Mouse (Mus musculus) liver, embryonic 12.5 days (tissue): ENCODE measurements around the gene Igflr1. TPM values are rescaled to one million over a fixed set of nuclear protein-coding genes. Genes with fewer than 3 reads are reported as not detected.

Experiments used
- ATAC-seq: fragments of 200-750 bp; cut with Nextera tagmentation; 2 replicates; pipeline ENCODE4 v1.8.0; 2017; ENCODE audit warnings: moderate number of reproducible peaks, mild to moderate bottlenecking, moderate library complexity
- H3K27ac ChIP-seq: fragments of 300-500 bp; sonication (generic); 2 replicates; pipeline ENCODE4 v1.5.1; 2016; ENCODE audit warnings: mild to moderate bottlenecking
- H3K27me3 ChIP-seq: fragments of 300-500 bp; sonication (generic); replicated peaks from 2 replicates; pipeline ENCODE4 v1.6.1; 2016; ENCODE audit warnings: mild to moderate bottlenecking, moderate library complexity
- H3K36me3 ChIP-seq: fragments of 300-500 bp; sonication (generic); 2 replicates; pipeline ENCODE4 v1.6.1; 2016; ENCODE audit warnings: mild to moderate bottlenecking, moderate library complexity
- H3K4me1 ChIP-seq: fragments of 300-500 bp; sonication (generic); 2 replicates; pipeline ENCODE4 v1.6.1; 2016
- H3K4me2 ChIP-seq: fragments of 300-500 bp; sonication (generic); 2 replicates; pipeline ENCODE4 v1.6.1; 2016; ENCODE audit warnings: mild to moderate bottlenecking, moderate library complexity
- H3K4me3 ChIP-seq: fragments of 300-500 bp; sonication (generic); 2 replicates; pipeline ENCODE4 v1.5.1; 2016; ENCODE audit warnings: mild to moderate bottlenecking, moderate library complexity
- H3K9ac ChIP-seq: fragments of 300-500 bp; sonication (generic); 2 replicates; pipeline ENCODE4 v1.6.1; 2016; ENCODE audit warnings: mild to moderate bottlenecking, moderate library complexity
- H3K9me3 ChIP-seq: fragments of 300-500 bp; sonication (generic); replicated peaks from 2 replicates; pipeline ENCODE4 v1.6.1; 2016; ENCODE audit warnings: mild to moderate bottlenecking, moderate library complexity
- WGBS: fragments of 180-500 bp; shearing (Covaris S2); methylation state at CpG from one replicate; pipeline ENCODE4 v1.1.7; 2016; ENCODE audit not compliant: insufficient replicate concordance; 5-methylcytosine and 5-hydroxymethylcytosine counted together
- polyA plus RNA-seq: library from polyadenylated mRNA; unstranded; fragments of >200 nt; fragmentation: Nextera tagmentation; extraction: Ambion mirVana; gene quantifications from 2 replicates; pipeline ENCODE4 v1.2.1, GENCODE M21; 2016

Igflr1 gene
- polyA plus RNA-seq, 1 experiment from 2014 or later, result 3.9 TPM

GRCm38 (mm10) chr7:30557901-30558514 lies 7.2 kb upstream of the Igflr1 start:
- no peaks in the 10 kb centered on the region for H3K9me3 ChIP-seq
- H3K4me1 ChIP-seq, result peaks cover 53% of the 10 kb centered on the region
- H3K36me3 ChIP-seq, result peaks cover 43% of the 10 kb centered on the region
- H3K9ac ChIP-seq, result peak overlapping the region; percentile 76
- no peak for ATAC-seq
- peak overlapping the region; percentile 80 for H3K4me2 ChIP-seq
- no peaks in the 10 kb centered on the region for H3K27me3 ChIP-seq
- peak overlapping the region; percentile 88 for H3K27ac ChIP-seq
- WGBS, result 89% methylated on average over 13 of the region's 13 CpGs
- peak overlapping the region; percentile 79 for H3K4me3 ChIP-seq

GRCm38 (mm10) chr7:30558656-30559442 lies 6.4 kb upstream of the Igflr1 start:
- WGBS, result 8% methylated on average over 12 of the region's 12 CpGs
- Histone ChIP-seq H3K4me3 (peak overlapping the region; percentile 79), H3K9ac (peak overlapping the region; percentile 76), H3K9me3 (no peaks in the 10 kb centered on the region), H3K27ac (peak overlapping the region; percentile 88), H3K27me3 (no peaks in the 10 kb centered on the region), H3K36me3 (peaks cover 43% of the 10 kb centered on the region), H3K4me2 (peak overlapping the region; percentile 80), H3K4me1 (peaks cover 49% of the 10 kb centered on the region)
- ATAC-seq, result peak; percentile 40

DNA sequence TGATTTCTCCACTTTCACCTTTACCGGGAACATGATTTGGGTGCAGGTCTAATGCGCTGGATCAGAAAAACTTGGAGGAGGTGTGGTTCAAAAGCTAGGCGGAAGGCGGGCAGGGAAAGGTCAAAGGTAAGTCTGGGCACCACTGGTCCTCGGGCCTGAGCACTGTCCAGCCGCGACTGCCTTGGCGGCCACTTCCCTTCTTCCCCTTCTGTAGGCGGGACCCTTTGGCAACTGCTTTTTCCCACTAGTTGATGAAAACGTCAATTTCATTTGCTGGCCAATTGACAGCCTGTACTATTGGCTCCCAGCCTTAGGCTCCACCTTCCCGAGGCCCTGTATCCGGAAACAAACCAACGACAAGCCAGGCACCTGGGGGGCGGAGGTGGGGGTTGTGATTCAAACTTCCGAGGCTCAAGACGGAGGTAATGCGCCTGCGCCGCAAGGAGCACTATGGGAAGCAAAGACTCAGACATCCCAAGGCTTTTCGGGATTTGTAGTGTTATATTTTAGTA lies 5.7 kb upstream of the Igflr1 start, which contains the start of gene Lin37:
Lin37 (minus strand) TSS at position 396 of the 512 bp plus-strand sequence.
- no peaks in the 10 kb centered on the region for H3K9me3 ChIP-seq
- H3K27me3 ChIP-seq, result no peaks in the 10 kb centered on the region
- peak within 1 kb of the TSS; percentile 79 for H3K4me3 ChIP-seq
- peak within 1 kb of the TSS; percentile 76 for H3K9ac ChIP-seq
- H3K4me2 ChIP-seq, result peak within 1 kb of the TSS; percentile 80
- 1% methylated on average over 20 of the region's 20 CpGs for WGBS
- H3K4me1 ChIP-seq, result peaks cover 53% of the 10 kb centered on the region
- peak; percentile 82 for ATAC-seq
- H3K27ac ChIP-seq, result peak within 1 kb of the TSS; percentile 88
- H3K36me3 ChIP-seq, result peaks cover 41% of the 10 kb centered on the region

GRCm38 (mm10) chr7:30560296-30560695 lies 4.9 kb upstream of the Igflr1 start:
- H3K4me3 ChIP-seq, result peak overlapping the region; percentile 79
- H3K36me3 ChIP-seq, result peaks cover 41% of the 10 kb centered on the region
- H3K9ac ChIP-seq, result peak overlapping the region; percentile 63
- H3K9me3 ChIP-seq, result no peaks in the 10 kb centered on the region
- no peaks in the 10 kb centered on the region for H3K27me3 ChIP-seq
- peak overlapping the region; percentile 88 for H3K27ac ChIP-seq
- H3K4me2 ChIP-seq, result peak overlapping the region; percentile 80
- H3K4me1 ChIP-seq, result peaks cover 53% of the 10 kb centered on the region
- no peak for ATAC-seq
- 73% methylated on average over 2 of the region's 2 CpGs for WGBS

DNA sequence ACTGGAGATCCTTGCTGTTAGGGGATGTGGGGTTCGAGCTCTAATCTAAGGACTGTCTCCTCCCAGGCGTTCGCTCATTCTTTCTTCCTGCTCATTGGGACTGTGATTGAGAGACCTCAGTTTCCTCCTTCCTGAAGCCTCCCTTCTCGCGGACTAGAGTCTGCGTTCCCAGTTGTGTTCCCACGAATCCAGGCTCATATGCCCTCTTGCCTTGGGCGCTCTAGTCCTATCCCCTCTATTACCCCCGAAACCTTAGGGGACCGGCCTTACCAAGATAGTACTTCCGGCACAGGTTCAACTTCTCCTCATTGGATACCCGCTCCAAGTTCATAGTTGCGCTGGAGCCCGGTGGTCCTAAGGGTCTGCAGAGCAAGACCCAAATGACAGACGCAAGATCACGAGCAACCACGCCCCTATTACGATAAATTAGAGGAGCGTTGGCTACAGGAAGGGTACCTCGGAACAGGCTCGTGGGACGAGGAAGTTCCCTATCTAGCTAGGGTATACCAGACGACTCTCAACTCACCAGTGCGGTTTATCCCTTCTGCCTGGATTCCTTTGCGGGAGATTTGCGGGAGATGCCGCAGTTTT lies 2.6 kb upstream of the Igflr1 start:
- ATAC-seq, result no peak
- no peaks in the 10 kb centered on the region for H3K9me3 ChIP-seq
- WGBS, result under 1% methylated on average over 27 of the region's 27 CpGs

GRCm38 (mm10) chr7:30563117-30563905 lies 1.9 kb upstream of the Igflr1 start, which contains the start of the genes U2af1l4, Gm49396 and Psenen:
TSS of gene U2af1l4 (plus strand) at chr7:30563301.
TSS of gene Gm49396 (plus strand) at chr7:30563344.
TSS of gene Psenen (minus strand) at chr7:30563627.
- under 1% methylated on average over 45 of the region's 45 CpGs for WGBS

More for the DNA sequence above, 2.6 kb upstream of the Igflr1 start:
- H3K27ac ChIP-seq, result peak overlapping the region; percentile 83
- peaks cover 47% of the 10 kb centered on the region for H3K4me1 ChIP-seq
- peak overlapping the region; percentile 83 for H3K4me3 ChIP-seq
- H3K36me3 ChIP-seq, result peaks cover 41% of the 10 kb centered on the region
- H3K9ac ChIP-seq, result peak overlapping the region; percentile 75
- H3K4me2 ChIP-seq, result peak overlapping the region; percentile 82
- H3K27me3 ChIP-seq, result no peaks in the 10 kb centered on the region

DNA sequence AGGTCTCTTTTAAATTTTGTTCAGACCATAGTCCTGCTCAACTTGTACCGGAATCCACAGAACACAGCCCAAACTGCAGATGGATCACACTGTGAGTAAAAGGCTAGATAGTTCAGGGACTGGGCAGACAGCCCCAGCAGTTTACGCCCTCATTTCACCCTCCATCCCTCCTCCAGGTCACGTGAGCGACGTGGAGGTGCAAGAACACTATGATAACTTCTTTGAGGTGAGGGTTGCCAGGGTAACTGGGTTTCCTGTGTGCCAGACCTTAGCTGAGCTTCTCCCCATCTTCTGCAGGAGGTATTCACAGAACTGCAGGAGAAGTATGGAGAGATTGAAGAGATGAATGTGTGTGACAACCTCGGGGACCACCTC lies 1.3 kb upstream of the Igflr1 start:
- Histone ChIP-seq H3K36me3 (peaks cover 49% of the 10 kb centered on the region), H3K4me3 (peak overlapping the region; percentile 83), H3K9me3 (no peaks in the 10 kb centered on the region), H3K4me1 (peaks cover 35% of the 10 kb centered on the region), H3K27me3 (no peaks in the 10 kb centered on the region), H3K4me2 (peak overlapping the region; percentile 82), H3K27ac (peak overlapping the region; percentile 96), H3K9ac (peak overlapping the region; percentile 79)
- ATAC-seq, result no peak
- 19% methylated on average over 6 of the region's 6 CpGs for whole genome bisulfite sequencing

More at GRCm38 (mm10) chr7:30563117-30563905, 1.9 kb upstream of the Igflr1 start, which contains the start of the genes U2af1l4, Gm49396 and Psenen:
- peak; percentile 83 for ATAC-seq
- Histone ChIP-seq H3K4me3 (peak within 1 kb of the TSS; percentile 83), H3K4me2 (peak within 1 kb of the TSS; percentile 82), H3K4me1 (peaks cover 40% of the 10 kb centered on the region), H3K9me3 (no peaks in the 10 kb centered on the region), H3K27ac (peak within 1 kb of the TSS; percentile 96), H3K27me3 (no peaks in the 10 kb centered on the region), H3K9ac (peak within 1 kb of the TSS; percentile 79), H3K36me3 (peaks cover 43% of the 10 kb centered on the region)

GRCm38 (mm10) chr7:30566033-30566432 lies 806 bp downstream of the Igflr1 start:
- Histone ChIP-seq H3K9ac (no peak overlapping the region), H3K36me3 (peaks cover 71% of the 10 kb centered on the region), H3K9me3 (no peaks in the 10 kb centered on the region), H3K4me2 (no peak overlapping the region), H3K27ac (no peak overlapping the region), H3K4me1 (peaks cover 23% of the 10 kb centered on the region), H3K4me3 (no peak overlapping the region), H3K27me3 (no peaks in the 10 kb centered on the region)
- whole genome bisulfite sequencing, result 77% methylated on average over 9 of the region's 9 CpGs
- no peak for ATAC-seq

DNA sequence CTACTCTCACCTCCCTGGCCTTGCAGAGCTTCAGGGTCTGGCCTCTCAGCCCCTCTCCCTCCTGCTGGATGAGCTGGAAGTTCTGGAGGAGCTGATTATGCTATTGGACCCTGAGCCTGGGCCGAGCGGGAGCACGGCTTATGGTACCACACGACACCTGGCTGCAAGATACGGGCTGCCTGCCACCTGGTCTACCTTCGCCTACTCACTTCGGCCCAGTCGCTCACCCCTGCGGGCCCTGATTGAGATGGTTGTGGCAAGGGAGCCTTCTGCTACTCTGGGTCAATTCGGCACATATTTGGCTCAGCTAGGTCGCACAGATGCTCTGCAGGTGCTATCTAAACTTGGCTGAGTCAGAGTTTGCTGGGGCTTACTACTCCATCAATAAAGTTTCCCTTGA lies 2.3 kb downstream of the Igflr1 start:
- Histone ChIP-seq H3K27ac (no peak overlapping the region), H3K4me3 (no peak overlapping the region), H3K9ac (no peak overlapping the region), H3K27me3 (no peaks in the 10 kb centered on the region), H3K4me1 (peaks cover 21% of the 10 kb centered on the region), H3K4me2 (no peak overlapping the region), H3K9me3 (no peaks in the 10 kb centered on the region), H3K36me3 (peaks cover 82% of the 10 kb centered on the region)
- 87% methylated on average over 11 of the region's 11 CpGs for WGBS
- ATAC-seq, result no peak

DNA sequence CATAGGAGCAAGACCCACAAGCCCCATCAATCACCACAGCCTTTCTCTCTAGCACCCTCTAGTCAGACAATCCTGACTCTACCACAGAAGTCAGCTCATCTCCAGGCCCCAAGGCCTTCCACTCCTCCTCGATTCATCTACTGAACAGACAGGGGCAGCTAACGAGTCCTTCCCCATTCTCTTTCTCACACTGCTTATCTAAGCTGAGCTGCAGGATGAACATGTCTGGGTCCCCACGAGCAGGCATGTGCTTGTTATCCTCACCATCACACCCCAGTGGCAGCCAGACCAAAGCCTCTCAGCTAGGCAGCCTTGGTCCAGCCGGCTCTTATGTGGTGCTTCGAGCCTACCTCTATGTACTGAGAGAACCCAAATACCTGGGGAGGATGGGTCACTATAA lies 7.2 kb downstream of the Igflr1 start:
- H3K27ac ChIP-seq, result 0 out of 2 replicates have a peak overlapping the region, but pooled peaks have one; percentile 43
- 59% methylated on average over 5 of the region's 5 CpGs for WGBS

GRCm38 (mm10) chr7:30572969-30573368 lies 7.7 kb downstream of the Igflr1 start:
- whole genome bisulfite sequencing, result 74% methylated on average over 2 of the region's 2 CpGs
- no peaks in the 10 kb centered on the region for H3K27me3 ChIP-seq
- H3K36me3 ChIP-seq, result peaks cover 100% of the 10 kb centered on the region
- peaks cover 20% of the 10 kb centered on the region for H3K4me1 ChIP-seq
- no peak overlapping the region for H3K27ac ChIP-seq
- ATAC-seq, result no peak
- no peak overlapping the region for H3K9ac ChIP-seq
- no peak overlapping the region for H3K4me2 ChIP-seq
- no peaks in the 10 kb centered on the region for H3K9me3 ChIP-seq
- no peak overlapping the region for H3K4me3 ChIP-seq

More for the DNA sequence above, 7.2 kb downstream of the Igflr1 start:
- peaks cover 98% of the 10 kb centered on the region for H3K36me3 ChIP-seq
- H3K4me3 ChIP-seq, result no peak overlapping the region
- peaks cover 20% of the 10 kb centered on the region for H3K4me1 ChIP-seq
- ATAC-seq, result 0 out of 2 replicates have a peak, but pooled peaks have one; percentile 36
- H3K9me3 ChIP-seq, result no peaks in the 10 kb centered on the region
- H3K4me2 ChIP-seq, result no peak overlapping the region
- no peaks in the 10 kb centered on the region for H3K27me3 ChIP-seq
- H3K9ac ChIP-seq, result no peak overlapping the region
